Mouse (Mus musculus) E14TG2a.4 (cell line): ENCODE measurements around the gene Tmem178b.

ENCODE experiments used
- CTCF ChIP-seq: conservative IDR thresholded peaks from 2 replicates; pipeline ENCODE4 v1.5.1; 2014; ENCODE audit warnings: low read length
- NANOG ChIP-seq: IDR thresholded peaks from 2 replicates; pipeline ENCODE4 v1.6.1; 2014; ENCODE audit warnings: borderline replicate concordance, low read length, mixed read lengths
- POU5F1 ChIP-seq: IDR thresholded peaks from 2 replicates; pipeline ENCODE4 v1.6.1; 2014; ENCODE audit warnings: low read length, borderline replicate concordance

DNA sequence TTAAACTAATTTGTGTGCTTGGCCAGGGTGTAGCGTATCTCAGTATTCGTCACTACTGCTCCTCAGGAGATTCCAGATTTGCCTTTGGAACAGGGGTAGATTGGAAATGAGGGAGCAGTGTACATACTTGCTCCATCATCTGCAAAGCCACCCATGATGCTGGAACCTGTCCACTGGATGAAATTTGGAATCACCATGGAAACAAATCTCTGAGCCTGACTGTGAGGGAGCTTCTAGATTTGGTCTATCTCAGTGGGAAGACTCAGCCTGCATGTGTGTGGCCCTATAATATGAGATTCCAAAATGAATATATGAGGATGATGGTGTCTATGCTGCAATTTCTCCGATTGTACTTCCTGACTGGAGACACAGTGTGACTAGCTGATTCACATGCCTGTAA lies 210.7 kb downstream of the Tmem178b start:
- TF ChIP-seq CTCF: no peak
- no peak for TF ChIP-seq NANOG
- TF ChIP-seq POU5F1: no peak
